Mouse (Mus musculus) C2C12 (cell line): ENCODE data around the gene Hcn2.

Source experiments
- CEBPB ChIP-seq: IDR thresholded peaks from one replicate; pipeline ENCODE4 v1.6.1; 2011; ENCODE audit warnings: low read depth, mild to moderate bottlenecking, control low read depth, moderate library complexity
- CTCF ChIP-seq: IDR thresholded peaks from one replicate; pipeline ENCODE4 v1.5.1; 2011; ENCODE audit not compliant: control insufficient read depth, insufficient read depth, insufficient read length
- MYOG ChIP-seq: IDR thresholded peaks from one replicate; pipeline ENCODE4 v1.6.1; 2011; ENCODE audit not compliant: control insufficient read depth, insufficient read length; ENCODE audit errors: extremely low read depth

GRCm38 (mm10) chr10:79696129-79696651, 20.2 kb upstream of the Hcn2 start:
- TF ChIP-seq MYOG, result no peak
- no peak for TF ChIP-seq CTCF
- no peak for TF ChIP-seq CEBPB
